Mouse (Mus musculus): Measurements from ENCODE around the gene Il1rl2. TPM values are rescaled to one million over a fixed set of nuclear protein-coding genes. Genes with fewer than 3 reads are reported as not detected.

Il1rl2 gene
- polyA plus RNA-seq, 2 experiments, result 5.9 to 7.6 TPM

GRCm38 (mm10) chr1:40404682-40405081, 80.3 kb downstream of the Il1rl2 start:
- WGBS, result 82% methylated on average over 7 of the region's 7 CpGs
- Histone ChIP-seq H3K36me3 (ENCODE audit: control insufficient read depth, insufficient read depth, low read length) (no peaks in the 10 kb centered on the region), H3K4me1 (ENCODE audit: control insufficient read depth, insufficient read depth, low read length) (no peaks in the 10 kb centered on the region), H3K9me3 (ENCODE audit: control insufficient read depth, low read length) (no peaks in the 10 kb centered on the region), H3K27ac (replicated peaks; ENCODE audit: low read depth, low read length) (no peak overlapping the region), H3K4me2 (replicated peaks; ENCODE audit: low read depth, low read length, severe bottlenecking) (no peak overlapping the region), H3K4me3 (replicated peaks; ENCODE audit: low read length) (no peak overlapping the region), H3K27me3 (ENCODE audit: control insufficient read depth, insufficient read depth, low read length) (no peaks in the 10 kb centered on the region), H3K9ac (ENCODE audit: low read depth, low read length, severe bottlenecking) (no peak overlapping the region)
- no peak for DNase-seq (ENCODE audit: low spot score)
- ATAC-seq (ENCODE audit: low FRiP score, low read depth), result no peak
- no peak for TF ChIP-seq POLR2A (IDR thresholded peaks at IDR 0.05; ENCODE audit: borderline replicate concordance, extremely low read depth, insufficient read depth, insufficient read length)

GRCm38 (mm10) chr1:40409882-40410281, 85.5 kb downstream of the Il1rl2 start:
- no peak for TF ChIP-seq POLR2A (IDR thresholded peaks at IDR 0.05; ENCODE audit: borderline replicate concordance, extremely low read depth, insufficient read depth, insufficient read length)
- H3K9ac ChIP-seq (ENCODE audit: low read depth, low read length, severe bottlenecking), result no peak overlapping the region
- 60% methylated on average over 1 of the region's 1 CpGs for WGBS
- ATAC-seq (ENCODE audit: low FRiP score, low read depth), result no peak
- no peaks in the 10 kb centered on the region for H3K27me3 ChIP-seq (ENCODE audit: control insufficient read depth, insufficient read depth, low read length)
- no peak overlapping the region for H3K4me2 ChIP-seq (replicated peaks; ENCODE audit: low read depth, low read length, severe bottlenecking)
- H3K36me3 ChIP-seq (ENCODE audit: control insufficient read depth, insufficient read depth, low read length), result no peaks in the 10 kb centered on the region
- H3K4me3 ChIP-seq (replicated peaks; ENCODE audit: low read length), result no peak overlapping the region
- H3K27ac ChIP-seq (replicated peaks; ENCODE audit: low read depth, low read length), result no peak overlapping the region
- H3K9me3 ChIP-seq (ENCODE audit: control insufficient read depth, low read length), result no peaks in the 10 kb centered on the region
- no peak for DNase-seq (ENCODE audit: low spot score)
- no peaks in the 10 kb centered on the region for H3K4me1 ChIP-seq (ENCODE audit: control insufficient read depth, insufficient read depth, low read length)

- TF ChIP-seq POLR2A (IDR thresholded peaks at IDR 0.05; ENCODE audit: borderline replicate concordance, extremely low read depth, insufficient read depth, insufficient read length), result no peak
- no peak overlapping the region for H3K27ac ChIP-seq (replicated peaks; ENCODE audit: low read depth, low read length)
- no peaks in the 10 kb centered on the region for H3K36me3 ChIP-seq (ENCODE audit: control insufficient read depth, insufficient read depth, low read length)
- no peak overlapping the region for H3K4me3 ChIP-seq (replicated peaks; ENCODE audit: low read length)
- no peaks in the 10 kb centered on the region for H3K27me3 ChIP-seq (ENCODE audit: control insufficient read depth, insufficient read depth, low read length)
- H3K9ac ChIP-seq (ENCODE audit: low read depth, low read length, severe bottlenecking), result no peak overlapping the region
- ATAC-seq (ENCODE audit: low FRiP score, low read depth), result no peak
- no peaks in the 10 kb centered on the region for H3K9me3 ChIP-seq (ENCODE audit: control insufficient read depth, low read length)
- H3K4me2 ChIP-seq (replicated peaks; ENCODE audit: low read depth, low read length, severe bottlenecking), result no peak overlapping the region
- WGBS, result 94% methylated on average over 1 of the region's 1 CpGs
- no peak for DNase-seq (ENCODE audit: low spot score)
- no peaks in the 10 kb centered on the region for H3K4me1 ChIP-seq (ENCODE audit: control insufficient read depth, insufficient read depth, low read length)
Observed at GRCm38 (mm10) chr1:40413039-40413438, 88.6 kb downstream of the Il1rl2 start.

- no peak overlapping the region for H3K9ac ChIP-seq (ENCODE audit: low read depth, low read length, severe bottlenecking)
- no peak overlapping the region for H3K4me3 ChIP-seq (replicated peaks; ENCODE audit: low read length)
- TF ChIP-seq POLR2A (IDR thresholded peaks at IDR 0.05; ENCODE audit: borderline replicate concordance, extremely low read depth, insufficient read depth, insufficient read length), result no peak
- H3K4me2 ChIP-seq (replicated peaks; ENCODE audit: low read depth, low read length, severe bottlenecking), result no peak overlapping the region
- ATAC-seq (ENCODE audit: low FRiP score, low read depth) (no peak), DNase-seq (ENCODE audit: low spot score) (no peak)
- no peaks in the 10 kb centered on the region for H3K4me1 ChIP-seq (ENCODE audit: control insufficient read depth, insufficient read depth, low read length)
- no peaks in the 10 kb centered on the region for H3K27me3 ChIP-seq (ENCODE audit: control insufficient read depth, insufficient read depth, low read length)
- WGBS, result 89% methylated on average over 7 of the region's 7 CpGs
- no peaks in the 10 kb centered on the region for H3K9me3 ChIP-seq (ENCODE audit: control insufficient read depth, low read length)
- no peak overlapping the region for H3K27ac ChIP-seq (replicated peaks; ENCODE audit: low read depth, low read length)
- no peaks in the 10 kb centered on the region for H3K36me3 ChIP-seq (ENCODE audit: control insufficient read depth, insufficient read depth, low read length)
Observed at GRCm38 (mm10) chr1:40414276-40414675, 89.9 kb downstream of the Il1rl2 start.

GRCm38 (mm10) chr1:40414863-40415656, 90.7 kb downstream of the Il1rl2 start:
- DNase-seq (ENCODE audit: low spot score), result no peak
- WGBS, result 72% methylated on average over 7 of the region's 7 CpGs
- Histone ChIP-seq H3K9me3 (ENCODE audit: control insufficient read depth, low read length) (no peaks in the 10 kb centered on the region), H3K36me3 (ENCODE audit: control insufficient read depth, insufficient read depth, low read length) (no peaks in the 10 kb centered on the region), H3K4me2 (replicated peaks; ENCODE audit: low read depth, low read length, severe bottlenecking) (no peak overlapping the region), H3K9ac (ENCODE audit: low read depth, low read length, severe bottlenecking) (no peak overlapping the region), H3K27ac (replicated peaks; ENCODE audit: low read depth, low read length) (no peak overlapping the region), H3K4me3 (replicated peaks; ENCODE audit: low read length) (no peak overlapping the region), H3K27me3 (ENCODE audit: control insufficient read depth, insufficient read depth, low read length) (no peaks in the 10 kb centered on the region), H3K4me1 (ENCODE audit: control insufficient read depth, insufficient read depth, low read length) (no peaks in the 10 kb centered on the region)
- TF ChIP-seq POLR2A (IDR thresholded peaks at IDR 0.05; ENCODE audit: borderline replicate concordance, extremely low read depth, insufficient read depth, insufficient read length), result no peak
- no peak for ATAC-seq (ENCODE audit: low FRiP score, low read depth)

Measured in limb, embryonic 14.5 days (tissue).